Mouse (Mus musculus): ENCODE results near the gene Olfr1030.

DNA sequence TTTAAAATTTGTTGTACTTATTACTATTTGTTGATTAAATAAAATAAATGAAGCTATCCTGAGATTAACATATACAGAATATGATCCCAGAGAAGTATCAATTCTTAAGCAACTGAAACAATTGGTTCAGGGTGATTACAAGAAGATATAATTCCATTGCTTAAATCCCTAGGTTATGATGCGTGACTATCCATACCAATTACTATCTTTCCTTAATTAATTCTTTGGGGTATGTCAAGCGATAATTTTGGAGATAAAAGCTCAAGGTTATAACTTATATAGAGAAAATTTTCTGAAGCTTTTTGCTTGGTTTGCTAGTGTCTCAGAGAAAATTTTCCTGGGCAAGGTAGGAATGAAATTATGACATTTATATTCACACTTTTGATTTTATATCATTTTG, 5.5 kb upstream of the Olfr1030 start, which contains the start of gene Olfr1029:
- TF ChIP-seq EP300 (IDR thresholded peaks at IDR 0.05; ENCODE audit: low read depth) (no peak), CTCF (IDR thresholded peaks at IDR 0.05; ENCODE audit: low read depth) (no peak)
